In genomic region chr2:164725895-164726619, GRCm38 (mm10) we compare ENCODE assay signal across 8 mouse cellular contexts. TPM values are rescaled to one million over a fixed set of nuclear protein-coding genes. Genes with fewer than 3 reads are reported as not detected.
DNase-seq lines count a peak whose midpoint lies in the region; TF ChIP-seq lines count a peak whose summit lies in the region.

No protein-coding gene starts in this region.

- H3K4me1 ChIP-seq in E14TG2a.4 (replicated peaks; ENCODE audit: low read depth, low read length), result 0 out of 2 replicates have a peak, but pooled peaks cover 3% of the 10 kb centered on the region

- H3K9me3 ChIP-seq in E14TG2a.4 (ENCODE audit: low read length), result no peaks in the 10 kb centered on the region

- peak; percentile 70 for TF ChIP-seq CTCF in E14TG2a.4 (conservative IDR thresholded peaks at IDR 0.05; ENCODE audit: low read length)

- H3K4me3 ChIP-seq in E14TG2a.4 (replicated peaks; ENCODE audit: low read length), result no peak overlapping the region

- H3K36me3 ChIP-seq in E14TG2a.4 (ENCODE audit: insufficient read depth, low read length), result no peaks in the 10 kb centered on the region

- intact Hi-C loops in heart, postnatal 36 days (cut with DNase I), result loop anchor here (1.0 to 5.0 kb wide), 2 partner anchors 44 to 134 kb away; no protein-coding TSS in a partner anchor

- 0 out of 2 replicates have a peak, but pooled peaks cover 5% of the 10 kb centered on the region for H3K27me3 ChIP-seq in E14TG2a.4 (ENCODE audit: insufficient read depth, low read length)

- DNase-seq in T-cell, adult 2 months (ENCODE audit: low spot score), result peak; percentile 49
- peak; percentile 88 for DNase-seq in embryo, embryonic 11 days
- DNase-seq in heart, postnatal 36 days, result peak; percentile 55 to 75
- DNase-seq in layer of hippocampus, postnatal 14 days (ENCODE audit: low spot score in 2 of 2), result peak; percentile 50 to 74
- DNase-seq in lung, postnatal 14 days, result peak; percentile 81
- peak; percentile 25 for DNase-seq in skeletal muscle tissue, adult 2 months (ENCODE audit: low read depth, low spot score)
- DNase-seq in yolk sac, embryonic 10.5 days (ENCODE audit: low spot score), result peak; percentile 60

RNA-seq across cellular contexts. Expression of gene Spint5, which starts 11.0 kb away (rescaled TPM):
- total RNA-seq in heart, postnatal 36 days (2021), result not detected
- not detected for total RNA-seq in layer of hippocampus, postnatal 14 days (2021)

RNA-seq across cellular contexts. Expression of gene Wfdc3, which starts 19.7 kb away (rescaled TPM):
- total RNA-seq in heart, postnatal 36 days (2021), result not detected
- 1 to 10 TPM; 1.5 TPM for total RNA-seq in layer of hippocampus, postnatal 14 days (2021)

RNA-seq across cellular contexts. Expression of gene Dnttip1, which starts 19.7 kb away (rescaled TPM):
- total RNA-seq in heart, postnatal 36 days (2021), result 10 to 100 TPM; 22.8 to 29.3 TPM
- total RNA-seq in layer of hippocampus, postnatal 14 days (2021), result 10 to 100 TPM; 34.1 to 37.2 TPM

RNA-seq across cellular contexts. Expression of gene Spint4, which starts 27.8 kb away (rescaled TPM):
- not detected for total RNA-seq in heart, postnatal 36 days (2021)
- total RNA-seq in layer of hippocampus, postnatal 14 days (2021), result not detected

RNA-seq across cellular contexts. Expression of gene Wfdc13, which starts 41.1 kb away (rescaled TPM):
- not detected for total RNA-seq in heart, postnatal 36 days (2021)
- not detected for total RNA-seq in layer of hippocampus, postnatal 14 days (2021)

Comparison
In these comparisons a context has a peak if more than half of its experiments do, and no peak if none do; other contexts are left out.
1. DNase-seq: peak in every context shown above with its lines; median percentile 88 in embryo, embryonic 11 days; 81 in lung, postnatal 14 days; 65 in heart, postnatal 36 days; 62 in layer of hippocampus, postnatal 14 days; 60 in yolk sac, embryonic 10.5 days; 49 in T-cell, adult 2 months; 25 in skeletal muscle tissue, adult 2 months.